Mouse (Mus musculus) ovary, postnatal 14 days (tissue): Measurements from ENCODE around the gene Usp38.

Experiments
- DNase-seq: peaks from one replicate; pipeline ENCODE4 v3.0.0; 2022; ENCODE audit warnings: low spot score

The Usp38 gene

GRCm38 (mm10) chr8:80961937-80962591 lies 52.7 kb downstream of the Usp38 start:
- no peak for DNase-seq

GRCm38 (mm10) chr8:80961070-80961609 lies 53.6 kb downstream of the Usp38 start:
- no peak for DNase-seq

- no peak for DNase-seq
Measured at GRCm38 (mm10) chr8:80959588-80960268, 55.0 kb downstream of the Usp38 start.

- DNase-seq, result no peak
Measured at GRCm38 (mm10) chr8:80957776-80958175, 57.0 kb downstream of the Usp38 start.

GRCm38 (mm10) chr8:80952973-80953372 lies 61.8 kb downstream of the Usp38 start:
- no peak for DNase-seq

- DNase-seq, result no peak
Measured at GRCm38 (mm10) chr8:80952235-80952915, 62.4 kb downstream of the Usp38 start.

- no peak for DNase-seq
Measured at GRCm38 (mm10) chr8:80948405-80949183, 66.1 kb downstream of the Usp38 start.

GRCm38 (mm10) chr8:80943742-80944141 lies 71.0 kb downstream of the Usp38 start:
- no peak for DNase-seq

- DNase-seq, result no peak
Measured at GRCm38 (mm10) chr8:80941621-80942020, 73.1 kb downstream of the Usp38 start.

GRCm38 (mm10) chr8:80937814-80938650 lies 76.7 kb downstream of the Usp38 start:
- no peak for DNase-seq
